Mouse (Mus musculus): ENCODE results near the gene Pla2g4e.

Gene Pla2g4e

GRCm38 (mm10) chr2:120122983-120123382, 122.2 kb downstream of the Pla2g4e start:
- DNase-seq (ENCODE audit: low spot score) = no peak

- DNase-seq (ENCODE audit: low spot score) = no peak
These were observed 127.8 kb downstream of the Pla2g4e start for GRCm38 (mm10) chr2:120117346-120117745.
